Mouse (Mus musculus) MEL (cell line): ENCODE data around the gene Kmt2d. TPM values are rescaled to one million over a fixed set of nuclear protein-coding genes. Genes with fewer than 3 reads are reported as not detected.

Source experiments
- DNase-seq: peaks from one replicate; pipeline ENCODE4 v3.0.0; 2011; ENCODE audit warnings: low read depth, low spot score
- H3K27ac ChIP-seq: 2 replicates; pipeline ENCODE4 v1.5.1; 2012; ENCODE audit warnings: low read depth, mild to moderate bottlenecking, control low read depth, low read length, moderate library complexity; ENCODE audit not compliant: control insufficient read depth
- H3K27me3 ChIP-seq, 2 experiments: fragments of 150-350 bp in 1 of 2; sonication (generic) in 1 of 2; 2 replicates each; pipeline ENCODE4 v1.6.1; 2012; ENCODE audit warnings: low read length in 2 of 2, mild to moderate bottlenecking in 2 of 2, improper control_type of control experiment in 1 of 2, moderate library complexity in 1 of 2; ENCODE audit not compliant: insufficient read depth in 2 of 2, control insufficient read depth in 1 of 2
- H3K36me3 ChIP-seq, 2 experiments: 2 replicates each; pipeline ENCODE4 v1.6.1; 2012 to 2014; ENCODE audit warnings: low read length in 2 of 2, improper control_type of control experiment in 1 of 2, inconsistent platforms in 1 of 2, mild to moderate bottlenecking in 1 of 2; ENCODE audit not compliant: insufficient read depth in 2 of 2, control insufficient read depth in 1 of 2
- H3K4me1 ChIP-seq, 2 experiments: fragments of 150-350 bp in 1 of 2; sonication (generic) in 1 of 2; 2 replicates each; pipeline ENCODE4 v1.6.1; 2012; ENCODE audit warnings: low read length in 2 of 2, improper control_type of control experiment in 1 of 2, mild to moderate bottlenecking in 1 of 2; ENCODE audit not compliant: insufficient read depth in 2 of 2, control insufficient read depth in 1 of 2
- H3K4me3 ChIP-seq, 2 experiments: fragments of 150-350 bp in 1 of 2; sonication (generic) in 1 of 2; 2 replicates each; pipeline ENCODE4 v1.5.1; 2012; ENCODE audit warnings: low read depth in 2 of 2, low read length in 2 of 2, mild to moderate bottlenecking in 2 of 2, moderate library complexity in 2 of 2, control low read depth in 1 of 2, improper control_type of control experiment in 1 of 2; ENCODE audit not compliant: control insufficient read depth in 1 of 2, insufficient read depth in 1 of 2
- H3K79me2 ChIP-seq: 2 replicates; pipeline ENCODE4 v1.6.1; 2012; ENCODE audit warnings: mild to moderate bottlenecking, low read length, moderate library complexity; ENCODE audit not compliant: control insufficient read depth, poor library complexity, insufficient read depth
- H3K9ac ChIP-seq: 2 replicates; pipeline ENCODE4 v1.6.1; 2012; ENCODE audit warnings: low read depth, mild to moderate bottlenecking, control low read depth, low read length, moderate library complexity; ENCODE audit not compliant: control insufficient read depth, poor library complexity, severe bottlenecking
- H3K9me3 ChIP-seq: fragments of 150-350 bp; sonication (generic); replicated peaks from 2 replicates; pipeline ENCODE4 v1.6.1; 2012; ENCODE audit warnings: mild to moderate bottlenecking, low read length, improper control_type of control experiment, moderate library complexity; ENCODE audit not compliant: insufficient read depth
- BHLHE40 ChIP-seq: IDR thresholded peaks from 2 replicates; pipeline ENCODE4 v1.6.1; 2012; ENCODE audit warnings: low read depth, mild to moderate bottlenecking, inconsistent platforms, low read length, improper control_type of control experiment, borderline replicate concordance
- CHD1 ChIP-seq: IDR thresholded peaks from 2 replicates; pipeline ENCODE4 v1.6.1; 2012; ENCODE audit warnings: low read depth, mild to moderate bottlenecking, inconsistent platforms, low read length, improper control_type of control experiment
- CTCF ChIP-seq, 3 experiments: IDR thresholded peaks in 2 of 3; conservative IDR thresholded peaks in 1 of 3; 2 replicates each; pipeline ENCODE4 v1.5.1; 2011 to 2012; ENCODE audit warnings: low read length in 3 of 3, low read depth in 2 of 3, mild to moderate bottlenecking in 2 of 3, improper control_type of control experiment in 1 of 3, inconsistent platforms in 1 of 3, mixed read lengths in 1 of 3, moderate library complexity in 1 of 3; ENCODE audit not compliant: control insufficient read depth in 1 of 3, insufficient read depth in 1 of 3, poor library complexity in 1 of 3, severe bottlenecking in 1 of 3
- E2F4 ChIP-seq: IDR thresholded peaks from 2 replicates; pipeline ENCODE4 v1.6.1; 2011; ENCODE audit warnings: low read depth, low read length, improper control_type of control experiment, borderline replicate concordance
- EP300 ChIP-seq, 2 experiments: IDR thresholded peaks; 2 replicates each; pipeline ENCODE4 v1.6.1; 2011; ENCODE audit warnings: improper control_type of control experiment in 2 of 2, low read length in 2 of 2, low read depth in 1 of 2, mild to moderate bottlenecking in 1 of 2
- GABPA ChIP-seq: IDR thresholded peaks from 2 replicates; pipeline ENCODE4 v1.6.1; 2012; ENCODE audit warnings: low read depth, mild to moderate bottlenecking, inconsistent platforms, low read length, improper control_type of control experiment, moderate library complexity
- GATA1 ChIP-seq: IDR thresholded peaks from 2 replicates; pipeline ENCODE4 v1.6.1; 2011; ENCODE audit warnings: low read depth, low read length, improper control_type of control experiment
- JUND ChIP-seq: IDR thresholded peaks from 2 replicates; pipeline ENCODE4 v1.6.1; 2011; ENCODE audit warnings: low read depth, mild to moderate bottlenecking, improper control_type of control experiment, low read length
- MAX ChIP-seq: IDR thresholded peaks from 2 replicates; pipeline ENCODE4 v1.6.1; 2011; ENCODE audit warnings: low read length, improper control_type of control experiment
- MAZ ChIP-seq: IDR thresholded peaks from 2 replicates; pipeline ENCODE4 v1.6.1; 2012; ENCODE audit warnings: low read depth, mild to moderate bottlenecking, inconsistent platforms, low read length, improper control_type of control experiment
- MEF2A ChIP-seq: IDR thresholded peaks from 2 replicates; pipeline ENCODE4 v1.6.1; 2014; ENCODE audit warnings: low read depth, mild to moderate bottlenecking, inconsistent platforms, low read length, improper control_type of control experiment; ENCODE audit not compliant: poor library complexity, insufficient replicate concordance, severe bottlenecking; ENCODE audit errors: extremely low read depth
- MXI1 ChIP-seq: IDR thresholded peaks from 2 replicates; pipeline ENCODE4 v1.6.1; 2011; ENCODE audit warnings: mild to moderate bottlenecking, low read depth, low read length, improper control_type of control experiment
- MYB ChIP-seq: IDR thresholded peaks from 2 replicates; pipeline ENCODE4 v1.6.1; 2011; ENCODE audit warnings: mild to moderate bottlenecking, low read depth, low read length, improper control_type of control experiment
- MYC ChIP-seq: IDR thresholded peaks from 2 replicates; pipeline ENCODE4 v1.6.1; 2011; ENCODE audit warnings: low read depth, mild to moderate bottlenecking, low read length, improper control_type of control experiment, moderate library complexity
- NELFE ChIP-seq: IDR thresholded peaks from 2 replicates; pipeline ENCODE4 v1.6.1; 2011; ENCODE audit warnings: low read depth, low read length, improper control_type of control experiment
- POLR2A ChIP-seq, 2 experiments: IDR thresholded peaks; 2 replicates each; pipeline ENCODE4 v1.6.1; 2011 to 2012; ENCODE audit warnings: low read length in 2 of 2, mild to moderate bottlenecking in 2 of 2, control low read depth in 1 of 2, improper control_type of control experiment in 1 of 2, low read depth in 1 of 2, moderate library complexity in 1 of 2; ENCODE audit not compliant: control insufficient read depth in 1 of 2, insufficient read depth in 1 of 2, poor library complexity in 1 of 2
- POLR2AphosphoS5 ChIP-seq: IDR thresholded peaks from 2 replicates; pipeline ENCODE4 v1.6.1; 2012; ENCODE audit warnings: low read depth, borderline replicate concordance, mild to moderate bottlenecking, inconsistent platforms, low read length, moderate library complexity, mixed read lengths
- RAD21 ChIP-seq: IDR thresholded peaks from 2 replicates; pipeline ENCODE4 v1.6.1; 2011; ENCODE audit warnings: mild to moderate bottlenecking, low read depth, low read length, improper control_type of control experiment
- RCOR1 ChIP-seq: IDR thresholded peaks from 2 replicates; pipeline ENCODE4 v1.6.1; 2012; ENCODE audit warnings: low read depth, mild to moderate bottlenecking, inconsistent platforms, low read length, improper control_type of control experiment
- SIN3A ChIP-seq: IDR thresholded peaks from 2 replicates; pipeline ENCODE4 v1.6.1; 2012; ENCODE audit warnings: low read length, improper control_type of control experiment, inconsistent platforms
- SMC3 ChIP-seq: IDR thresholded peaks from 2 replicates; pipeline ENCODE4 v1.6.1; 2011; ENCODE audit warnings: low read depth, low read length, improper control_type of control experiment
- TBP ChIP-seq: IDR thresholded peaks from 2 replicates; pipeline ENCODE4 v1.8.0; 2011; ENCODE audit warnings: low read depth, low read length, improper control_type of control experiment
- TCF12 ChIP-seq: IDR thresholded peaks from 2 replicates; pipeline ENCODE4 v1.6.1; 2014; ENCODE audit warnings: low read depth, mild to moderate bottlenecking, inconsistent platforms, low read length, improper control_type of control experiment, moderate library complexity
- UBTF ChIP-seq: IDR thresholded peaks from 2 replicates; pipeline ENCODE4 v1.6.1; 2012; ENCODE audit warnings: low read depth, mild to moderate bottlenecking, inconsistent platforms, low read length, improper control_type of control experiment, moderate library complexity, borderline replicate concordance; ENCODE audit not compliant: insufficient read depth
- USF2 ChIP-seq, 2 experiments: IDR thresholded peaks; 2 replicates each; pipeline ENCODE4 v1.6.1; 2011 to 2012; ENCODE audit warnings: improper control_type of control experiment in 2 of 2, low read length in 2 of 2, borderline replicate concordance in 1 of 2, inconsistent platforms in 1 of 2, low read depth in 1 of 2, mild to moderate bottlenecking in 1 of 2; ENCODE audit not compliant: insufficient read depth in 1 of 2
- ZC3H11A ChIP-seq: IDR thresholded peaks from 2 replicates; pipeline ENCODE4 v1.6.1; 2012; ENCODE audit warnings: low read depth, mild to moderate bottlenecking, inconsistent platforms, low read length, improper control_type of control experiment
- ZKSCAN1 ChIP-seq: IDR thresholded peaks from 2 replicates; pipeline ENCODE4 v1.6.1; 2012; ENCODE audit warnings: low read depth, mild to moderate bottlenecking, inconsistent platforms, low read length, improper control_type of control experiment, moderate library complexity
- ZMIZ1 ChIP-seq: IDR thresholded peaks from 2 replicates; pipeline ENCODE4 v1.6.1; 2012; ENCODE audit warnings: low read depth, mild to moderate bottlenecking, inconsistent platforms, low read length, improper control_type of control experiment, moderate library complexity
- ZNF384 ChIP-seq: IDR thresholded peaks from 2 replicates; pipeline ENCODE4 v1.6.1; 2012; ENCODE audit warnings: low read depth, mild to moderate bottlenecking, inconsistent platforms, low read length, improper control_type of control experiment
- polyA plus RNA-seq, 2 experiments: library from polyadenylated mRNA; stranded (reverse) in 1 of 2; unstranded in 1 of 2; fragments of >175 nt in 1 of 2; fragments of >200 nt in 1 of 2; gene quantifications; 2 replicates each; pipeline versions ENCODE4 v1.2.1 to v1.2.4; 2012; ENCODE audit warnings: low replicate concordance in 2 of 2, low read depth in 1 of 2; ENCODE audit not compliant: insufficient read length in 2 of 2, insufficient read depth in 1 of 2, missing spikeins in 1 of 2
- total RNA-seq: library from RNA; depleted of rRNA; stranded (reverse); fragments of 300-350 nt; gene quantifications from 2 replicates; pipeline ENCODE4 v1.2.3, GENCODE M21; 2012

The Kmt2d gene
- total and polyA plus RNA-seq, 3 experiments: 12.5 to 47.7 (median 42.0) TPM

DNA sequence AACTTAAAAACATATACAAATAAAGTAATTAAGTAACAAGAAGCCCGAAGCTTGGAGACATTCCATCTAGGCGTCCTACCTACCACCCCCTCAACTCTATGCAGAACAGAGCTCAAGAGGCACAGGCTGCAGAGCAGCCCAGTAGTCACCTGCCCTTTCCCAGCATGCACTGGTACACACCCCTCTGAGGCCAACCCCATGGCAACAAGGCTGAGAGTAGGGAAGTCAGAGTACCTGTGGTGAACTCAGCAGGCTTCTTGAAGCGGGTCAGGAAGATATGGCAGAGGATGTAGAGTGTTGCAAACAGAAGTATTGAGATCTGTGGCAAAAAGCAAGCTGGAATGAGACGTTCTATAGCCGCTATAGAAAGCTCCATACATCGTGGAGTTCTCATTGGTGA is 43.9 kb upstream of the Kmt2d start:
- TF ChIP-seq JUND (no peak), MAZ (no peak), MAX (no peak)
- H3K4me3 ChIP-seq: no peak overlapping the region
- no peak overlapping the region for H3K9ac ChIP-seq
- peaks cover 0 to 8% of the 10 kb centered on the region in 2 experiments; a peak in 3 of 4 replicates for H3K36me3 ChIP-seq
- peaks cover 6 to 7% of the 10 kb centered on the region in 2 experiments; a peak in 3 of 4 replicates for H3K4me1 ChIP-seq
- DNase-seq: no peak
- no peaks in the 10 kb centered on the region for H3K9me3 ChIP-seq
- no peaks in the 10 kb centered on the region for H3K27me3 ChIP-seq
- no peak overlapping the region for H3K27ac ChIP-seq
- peaks cover 2% of the 10 kb centered on the region; the same call in 1 of the 2 replicates for H3K79me2 ChIP-seq

DNA sequence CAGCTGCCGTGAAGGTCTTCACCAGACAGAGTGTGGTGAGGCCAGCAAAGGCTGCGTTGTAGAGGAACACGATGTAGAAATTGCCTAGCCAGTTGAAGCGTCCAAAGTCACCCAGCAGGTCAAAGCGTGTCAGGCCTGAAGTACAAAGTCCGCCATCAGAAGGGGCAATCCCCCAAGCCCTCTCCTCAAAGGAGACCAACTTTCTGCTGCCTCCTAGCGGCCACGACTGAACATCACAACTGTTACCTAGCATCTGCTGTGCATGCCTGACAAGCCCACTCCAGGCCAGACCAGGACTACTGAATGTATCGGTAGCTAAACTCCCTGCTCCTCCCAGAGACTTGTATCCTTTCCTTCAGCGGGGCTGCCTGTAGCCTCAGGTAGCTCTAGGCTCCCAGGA is 33.7 kb upstream of the Kmt2d start:
- Histone ChIP-seq H3K27ac (no peak overlapping the region), H3K36me3 (no peaks in the 10 kb centered on the region)

DNA sequence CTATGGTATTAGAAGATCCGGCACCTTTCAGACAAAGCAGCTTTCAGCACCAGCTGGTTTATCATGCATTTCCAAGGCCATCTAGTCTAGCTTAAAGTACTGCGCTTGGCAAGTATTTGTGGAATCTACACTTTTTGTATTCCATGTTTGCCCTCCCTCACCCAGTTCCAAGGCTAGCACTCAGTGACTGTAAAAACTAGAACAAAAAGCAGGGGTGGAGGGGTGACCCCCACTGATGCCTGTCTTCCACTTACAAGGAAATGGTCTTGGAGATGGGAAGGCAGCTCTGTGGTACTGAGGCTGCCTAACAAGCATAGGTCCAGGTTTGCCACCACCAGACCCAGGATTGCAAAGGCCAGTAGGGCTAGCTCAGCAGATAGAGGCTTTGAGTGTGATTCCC is 31.6 kb upstream of the Kmt2d start:
- no peaks in the 10 kb centered on the region for H3K79me2 ChIP-seq
- H3K27me3 ChIP-seq: peaks cover 0 to 3% of the 10 kb centered on the region in 2 experiments; a peak in 2 of 4 replicates
- no peaks in the 10 kb centered on the region for H3K4me1 ChIP-seq
- no peak overlapping the region for H3K9ac ChIP-seq
- H3K4me3 ChIP-seq: no peak overlapping the region
- DNase-seq: no peak
- no peaks in the 10 kb centered on the region for H3K36me3 ChIP-seq
- H3K27ac ChIP-seq: no peak overlapping the region
- H3K9me3 ChIP-seq: no peaks in the 10 kb centered on the region
- no peak for TF ChIP-seq MAZ
- no peak for TF ChIP-seq USF2 (IDR thresholded peaks at IDR 0.05; ENCODE audit: borderline replicate concordance in 1 of 2, insufficient read depth in 1 of 2, low read depth in 1 of 2, low read length in 2 of 2)
- TF ChIP-seq TBP: no peak
- no peak for TF ChIP-seq MEF2A
- no peak for TF ChIP-seq NELFE
- no peak for TF ChIP-seq BHLHE40
- TF ChIP-seq MYB: no peak
- TF ChIP-seq CHD1: no peak
- no peak for TF ChIP-seq RAD21
- TF ChIP-seq GABPA: no peak
- TF ChIP-seq ZNF384: no peak
- TF ChIP-seq ZC3H11A: no peak
- TF ChIP-seq MAX: no peak
- no peak for TF ChIP-seq UBTF
- no peak for TF ChIP-seq TCF12
- no peak for TF ChIP-seq POLR2A (IDR thresholded peaks at IDR 0.05; ENCODE audit: control insufficient read depth in 1 of 2, insufficient read depth in 1 of 2, low read depth in 1 of 2, low read length in 2 of 2, poor library complexity in 1 of 2)
- TF ChIP-seq ZKSCAN1: no peak
- TF ChIP-seq GATA1: no peak

More for the DNA sequence above, 33.7 kb upstream of the Kmt2d start:
- Histone ChIP-seq H3K9me3 (no peaks in the 10 kb centered on the region), H3K4me3 (no peak overlapping the region), H3K27me3 (no peaks in the 10 kb centered on the region), H3K79me2 (no peaks in the 10 kb centered on the region), H3K4me1 (no peaks in the 10 kb centered on the region)
- DNase-seq: peak; percentile 63
- TF ChIP-seq CTCF (IDR thresholded peaks at IDR 0.05 in 2 of 3, conservative IDR thresholded peaks at IDR 0.05 in 1 of 3; ENCODE audit: control insufficient read depth in 1 of 3, insufficient read depth in 1 of 3, low read depth in 2 of 3, low read length in 3 of 3, poor library complexity in 1 of 3, severe bottlenecking in 1 of 3): peak; percentile 77 to 95 (median 80)
- no peak for TF ChIP-seq EP300 (IDR thresholded peaks at IDR 0.05; ENCODE audit: low read depth in 1 of 2, low read length in 2 of 2)
- no peak for TF ChIP-seq MEF2A
- peak; percentile 48 for TF ChIP-seq SMC3
- TF ChIP-seq RAD21: peak; percentile 15; the same call in 1 of the 2 replicates
- TF ChIP-seq E2F4: no peak
- no peak for TF ChIP-seq JUND
- no peak for TF ChIP-seq BHLHE40
- no peak for TF ChIP-seq SIN3A
- no peak for TF ChIP-seq ZNF384
- TF ChIP-seq MYC: no peak
- TF ChIP-seq ZMIZ1: no peak
- no peak for TF ChIP-seq POLR2AphosphoS5
- no peak for TF ChIP-seq MXI1
- TF ChIP-seq RCOR1: no peak
- TF ChIP-seq, all 39 proteins: peak for 3
- H3K9ac ChIP-seq: no peak overlapping the region
